Mouse (Mus musculus): Measurements from ENCODE around the gene Astn2.
A peak's percentile ranks its signal among the peaks of the same experiment; 100 is the strongest.

The Astn2 gene

GRCm38 (mm10) chr4:65508101-65508500, 896.3 kb downstream of the Astn2 start:
- DNase-seq, result peak; percentile 51

DNA sequence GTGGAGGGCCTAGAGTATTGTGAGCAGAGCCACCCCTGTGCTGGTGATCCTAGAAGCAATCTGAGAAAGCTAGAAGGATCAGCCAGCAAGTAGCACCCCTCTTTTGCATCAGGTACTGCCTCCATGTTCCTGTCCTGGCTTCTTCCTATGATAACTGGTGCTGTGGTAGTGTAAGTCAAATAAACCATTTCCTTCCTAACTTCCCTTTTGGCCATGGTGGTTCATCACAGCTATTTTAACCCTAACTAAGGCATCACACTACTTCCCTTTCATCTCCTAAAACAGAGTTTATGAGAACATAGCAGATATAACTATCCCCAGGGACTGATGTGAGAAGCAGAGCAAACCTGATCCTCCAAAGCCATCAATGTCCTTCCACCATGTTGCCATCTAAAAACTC, 897.5 kb downstream of the Astn2 start:
- DNase-seq, result no peak

DNA sequence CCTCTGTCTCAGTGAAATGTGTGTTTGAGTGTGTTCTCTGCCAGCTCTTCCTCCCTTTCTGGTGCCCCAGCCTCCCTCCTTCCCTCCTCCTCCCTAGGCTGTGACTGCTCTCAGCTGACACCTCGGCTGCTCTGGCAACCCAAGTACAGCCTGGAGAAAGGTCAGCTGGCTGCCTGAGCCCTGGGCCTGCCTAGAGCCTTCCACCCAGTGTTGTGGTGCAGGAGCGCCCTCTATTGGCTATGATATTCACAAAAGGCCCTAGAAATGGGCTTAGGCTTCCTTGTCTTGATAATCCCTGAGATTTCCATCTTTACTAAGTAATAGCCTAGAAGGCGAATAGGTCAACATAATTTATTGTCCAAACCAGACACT, 908.0 kb downstream of the Astn2 start:
- DNase-seq, result peak; percentile 95

DNA sequence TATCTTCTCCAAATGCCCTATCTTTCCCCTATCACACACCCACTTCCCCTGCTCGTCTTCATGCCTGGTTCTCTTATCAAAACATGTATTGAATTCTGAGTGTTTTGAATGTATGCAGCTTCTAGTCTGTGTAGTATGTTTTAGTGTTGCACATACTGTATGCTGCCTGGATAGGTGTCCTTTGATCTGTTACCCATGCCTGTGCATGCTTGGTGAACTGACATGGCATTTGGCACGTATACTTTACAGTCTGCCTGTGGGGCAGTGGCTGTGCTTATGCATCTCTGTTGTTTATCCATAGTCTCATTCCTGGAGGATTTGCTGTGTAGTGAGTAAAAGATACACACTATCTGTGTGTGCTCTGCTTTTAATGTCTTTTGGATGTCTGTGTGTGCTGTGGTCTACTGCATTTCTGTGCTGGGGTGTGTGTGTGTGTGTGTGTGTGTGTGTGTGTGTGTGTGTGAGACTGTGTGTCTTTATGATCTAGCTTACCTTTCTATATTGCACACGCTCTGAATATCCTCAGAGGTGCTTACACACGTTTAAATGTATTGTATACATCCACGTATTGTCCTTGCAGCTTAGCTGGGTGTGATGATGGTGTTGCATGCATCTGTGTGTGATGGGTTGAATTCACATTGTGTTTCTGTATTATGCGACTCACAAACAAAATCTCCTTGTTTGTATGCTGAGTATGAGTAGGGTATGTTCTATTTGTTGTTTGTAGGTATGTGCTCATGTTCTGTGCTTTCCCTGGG, 908.5 kb downstream of the Astn2 start:
- no peak for DNase-seq

DNA sequence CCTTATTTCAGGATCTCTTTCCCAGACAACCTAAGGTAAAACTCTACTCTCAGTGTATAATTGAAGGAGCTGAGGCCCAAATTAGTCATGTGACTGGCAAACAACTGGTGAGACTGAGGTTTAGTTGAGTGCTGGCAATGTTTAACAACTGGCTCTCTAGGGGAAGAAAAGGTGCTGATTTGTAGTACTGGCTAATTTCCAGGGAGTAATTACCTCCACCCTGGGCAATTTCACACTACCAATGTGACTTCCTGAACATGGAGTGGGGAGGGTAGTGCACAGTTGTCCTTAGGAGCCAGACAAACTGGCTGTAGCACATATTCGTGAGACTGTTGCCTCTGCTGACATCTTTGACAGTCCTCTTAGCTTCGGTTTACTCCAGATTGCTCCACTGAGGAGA, 912.9 kb downstream of the Astn2 start:
- DNase-seq, result peak; percentile 93

DNA sequence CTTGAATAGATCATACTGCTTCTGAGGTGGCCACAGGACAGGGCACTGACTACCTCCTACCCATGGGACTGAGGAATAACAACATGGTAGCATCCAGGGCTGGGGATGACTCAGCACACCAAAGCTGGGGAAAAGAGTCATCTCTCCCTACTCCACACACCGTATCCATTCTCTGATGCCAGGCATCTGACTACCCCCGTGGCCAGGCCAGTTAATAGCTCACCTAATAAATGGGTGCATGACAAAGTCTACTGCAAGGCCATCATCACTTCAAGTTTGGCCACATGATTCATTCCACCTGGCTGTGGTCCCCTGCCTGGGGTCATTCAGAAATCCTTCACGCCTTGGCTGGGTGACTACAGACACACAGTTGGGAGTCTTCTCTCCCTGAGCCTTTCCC, 914.7 kb downstream of the Astn2 start:
- DNase-seq, result peak; percentile 95

DNA sequence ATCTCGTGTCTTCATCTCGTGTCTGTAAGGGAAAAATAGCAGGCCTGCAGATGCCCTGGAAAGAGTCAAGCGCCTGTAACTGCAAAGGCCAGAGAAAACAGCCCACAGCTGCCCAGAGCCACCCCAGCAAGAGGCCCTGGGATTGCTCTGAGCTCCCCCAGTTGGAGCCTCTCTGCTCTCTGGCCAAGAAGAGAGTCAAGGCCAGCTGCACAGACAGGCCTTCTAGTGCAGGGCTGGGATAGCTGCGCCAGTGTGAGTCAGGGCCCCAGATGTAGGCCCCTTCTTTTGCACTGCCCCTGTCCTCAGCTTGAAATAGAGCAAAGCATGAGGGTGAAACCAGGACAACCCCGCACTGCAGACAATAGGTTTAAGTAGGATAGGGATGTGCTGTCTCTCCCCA, 922.8 kb downstream of the Astn2 start:
- DNase-seq, result no peak

DNA sequence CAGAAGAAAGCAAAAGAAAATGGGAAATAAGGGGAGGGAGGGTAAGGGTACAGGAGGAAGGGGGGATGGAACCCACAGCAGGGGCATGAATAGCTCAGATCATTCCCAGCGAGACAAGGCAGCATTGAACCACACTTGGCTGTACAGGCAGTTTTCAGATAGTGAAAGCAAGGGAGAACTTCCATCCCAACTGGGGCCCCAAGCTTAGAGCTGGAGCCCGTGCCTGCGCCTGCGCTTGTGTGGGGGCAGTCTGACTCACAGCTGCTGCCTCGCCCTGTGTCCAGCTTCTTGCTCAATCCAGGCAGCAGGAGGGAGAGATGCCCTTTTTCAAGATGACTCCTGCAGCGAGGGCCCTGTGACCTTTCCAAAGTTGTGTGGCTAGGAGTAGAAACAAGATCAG, 927.3 kb downstream of the Astn2 start:
- DNase-seq, result no peak

GRCm38 (mm10) chr4:65475925-65476560, 928.4 kb downstream of the Astn2 start:
- DNase-seq, result no peak

- no peak for DNase-seq
These were observed 931.3 kb downstream of the Astn2 start for GRCm38 (mm10) chr4:65473141-65473540.

DNA sequence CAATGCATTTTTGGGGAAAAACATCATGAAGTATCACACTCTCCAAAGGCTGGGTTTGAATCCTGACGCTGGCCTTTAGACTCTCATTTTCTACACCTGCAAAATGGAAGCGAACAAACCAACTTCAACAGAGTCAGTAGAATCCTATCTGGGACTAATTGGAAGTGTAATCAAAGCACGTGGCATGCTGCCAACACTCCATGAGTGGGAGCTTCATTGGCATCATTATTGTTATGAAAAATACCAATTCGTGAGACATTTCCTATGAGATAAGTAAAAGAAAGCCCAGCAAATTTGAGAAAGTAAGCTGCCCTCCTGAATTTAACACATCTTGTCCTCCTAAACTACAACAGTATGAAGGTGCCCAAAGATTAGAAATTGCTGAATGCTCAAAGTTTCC, 955.2 kb downstream of the Astn2 start:
- no peak for DNase-seq

DNA sequence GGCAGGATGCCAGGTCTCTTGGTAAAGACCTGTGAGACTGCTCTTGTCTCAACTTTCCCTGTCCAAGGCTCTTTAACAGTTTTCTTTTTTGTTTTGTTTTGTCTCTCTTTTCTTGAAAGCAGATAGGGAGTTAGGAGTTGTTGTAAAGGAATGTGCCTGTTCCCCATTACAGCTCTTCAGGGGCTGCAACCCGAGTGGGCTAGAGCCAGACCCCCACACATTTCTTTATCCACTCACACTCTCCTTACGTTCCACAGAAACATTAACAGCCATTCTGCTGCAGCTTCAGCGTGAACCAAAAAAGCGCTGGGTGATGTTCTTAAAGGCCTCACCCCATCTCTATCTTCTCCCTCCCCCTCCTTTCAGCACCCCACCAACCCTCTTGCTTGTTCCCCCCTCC, 962.7 kb downstream of the Astn2 start:
- no peak for DNase-seq

DNA sequence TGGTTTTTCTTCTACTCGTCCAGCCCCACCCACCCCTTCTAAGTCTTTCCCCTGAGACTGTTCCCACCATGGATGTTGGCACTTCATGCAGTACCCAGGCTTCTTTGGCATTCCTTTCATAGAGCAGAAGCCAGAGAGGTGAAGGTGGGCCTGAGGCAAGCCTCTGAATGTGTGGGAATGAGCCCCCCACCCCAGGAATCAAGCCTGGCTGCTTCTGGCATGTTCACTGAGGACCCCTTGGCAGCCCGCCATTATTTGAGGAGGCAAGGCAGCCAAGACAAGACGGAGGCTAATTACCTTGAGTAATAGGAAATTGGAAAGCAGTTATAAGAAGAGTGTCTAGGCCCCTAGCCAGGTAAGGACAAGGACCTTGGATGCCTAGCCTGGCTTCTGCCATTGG, 973.6 kb downstream of the Astn2 start:
- no peak for DNase-seq

GRCm38 (mm10) chr4:65427480-65427879, 976.9 kb downstream of the Astn2 start:
- DNase-seq, result no peak

DNA sequence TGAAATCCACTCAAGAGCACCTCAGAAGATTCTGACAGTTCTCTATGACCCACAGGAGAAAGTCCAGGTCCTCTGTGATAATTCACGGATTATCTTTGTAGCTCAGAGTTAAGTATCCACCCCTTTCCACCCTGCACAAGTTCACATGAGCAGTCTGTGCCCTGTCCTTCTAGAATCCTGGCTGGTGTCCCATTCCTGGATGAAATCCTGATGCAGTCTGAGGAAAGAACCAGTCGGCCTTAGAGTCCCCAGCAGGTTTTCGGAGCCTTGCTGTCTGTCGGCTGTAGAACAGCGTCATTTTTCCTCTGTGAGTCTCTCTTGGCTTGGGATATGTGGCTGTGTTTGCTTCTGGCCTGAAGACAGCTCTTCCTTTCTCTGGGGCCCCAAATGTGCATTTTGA, 978.0 kb downstream of the Astn2 start:
- peak; percentile 11 for DNase-seq

- DNase-seq, result no peak
These were observed 981.3 kb downstream of the Astn2 start for GRCm38 (mm10) chr4:65423068-65423625.

GRCm38 (mm10) chr4:65421272-65421671, 983.1 kb downstream of the Astn2 start:
- DNase-seq, result no peak

DNA sequence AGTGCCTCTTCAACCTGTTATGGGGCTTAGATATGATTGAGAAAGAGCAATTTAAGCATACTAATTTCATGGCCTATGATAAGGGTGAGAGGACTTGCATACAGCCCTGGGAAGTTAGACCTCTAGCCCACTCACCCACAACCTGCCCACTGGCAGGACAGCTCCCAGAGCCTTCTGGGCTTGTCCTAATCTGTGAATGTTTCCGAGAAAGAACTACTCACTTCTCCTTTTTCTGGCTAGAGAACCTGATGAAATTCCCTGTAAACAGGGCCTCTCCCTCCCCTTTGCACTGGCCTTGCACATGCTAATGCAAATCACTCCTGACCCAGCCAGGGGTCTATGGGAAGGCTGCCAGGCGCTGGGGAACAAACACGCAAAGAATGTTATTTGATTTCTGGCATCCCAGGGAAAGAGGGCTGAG, 983.9 kb downstream of the Astn2 start:
- peak; percentile 68 for DNase-seq

DNA sequence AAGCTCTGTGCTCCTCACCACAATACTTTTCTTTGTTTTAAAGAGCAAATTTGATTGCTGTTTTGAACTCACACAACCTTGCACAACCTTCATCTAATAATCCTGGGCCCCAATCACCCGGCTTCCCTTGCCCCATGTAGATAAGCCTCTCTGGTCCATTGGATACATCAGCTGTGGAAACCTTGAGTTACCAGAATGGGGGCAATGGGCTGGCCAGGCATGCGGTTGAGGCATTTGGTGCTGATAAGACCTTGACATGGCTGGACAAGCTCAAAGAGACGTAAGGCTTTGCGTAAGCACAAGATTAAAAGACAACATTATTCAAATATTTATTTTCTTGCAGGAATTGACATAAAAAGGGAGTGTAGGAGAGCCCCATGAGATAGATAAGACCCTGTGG, 988.9 kb downstream of the Astn2 start:
- DNase-seq, result no peak

- DNase-seq, result no peak
These were observed 1001.4 kb downstream of the Astn2 start for GRCm38 (mm10) chr4:65402836-65403634.

DNA sequence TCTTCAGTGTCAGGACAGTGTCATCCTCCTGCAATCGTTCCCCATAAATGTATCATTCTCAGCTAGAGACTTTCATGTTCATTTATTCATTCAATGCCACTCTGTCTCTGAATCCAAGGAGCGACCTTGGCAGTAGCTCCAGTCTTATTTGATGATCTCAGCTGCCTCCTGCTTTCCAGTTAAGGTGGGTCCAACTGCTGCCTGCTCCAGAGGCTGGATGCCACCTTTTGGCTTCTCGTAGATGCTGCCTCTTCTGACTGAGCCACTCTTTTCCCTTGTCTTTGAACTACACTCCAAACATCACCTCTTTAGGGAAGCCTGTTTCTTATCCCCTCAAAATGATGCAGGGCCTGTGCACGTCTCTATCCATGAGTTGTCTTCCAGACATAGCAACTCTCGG, 1002.1 kb downstream of the Astn2 start:
- DNase-seq, result no peak

- no peak for DNase-seq
These were observed 1005.0 kb downstream of the Astn2 start for GRCm38 (mm10) chr4:65399457-65399856.

DNA sequence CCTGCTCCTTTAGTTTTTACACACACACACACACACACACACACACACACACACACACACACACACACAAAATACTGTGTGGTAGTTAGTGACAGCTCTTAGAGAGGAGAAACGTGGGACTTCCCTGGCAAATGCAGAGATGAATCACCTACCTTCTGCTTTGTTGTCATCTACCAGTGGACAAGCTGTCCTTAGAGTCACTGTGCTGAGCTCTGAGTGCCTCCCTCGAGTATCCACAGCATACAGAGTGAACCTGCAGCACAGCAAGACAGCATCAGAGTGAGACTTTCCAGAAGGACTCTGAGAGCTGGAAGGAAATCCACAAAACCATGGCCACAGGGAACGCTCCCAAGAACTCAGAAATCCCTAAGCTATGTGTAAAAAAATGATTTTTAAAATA, 1007.6 kb downstream of the Astn2 start:
- DNase-seq, result no peak

- DNase-seq, result no peak
These were observed 1013.4 kb downstream of the Astn2 start for GRCm38 (mm10) chr4:65391001-65391400.
